In the genomic region with DNA sequence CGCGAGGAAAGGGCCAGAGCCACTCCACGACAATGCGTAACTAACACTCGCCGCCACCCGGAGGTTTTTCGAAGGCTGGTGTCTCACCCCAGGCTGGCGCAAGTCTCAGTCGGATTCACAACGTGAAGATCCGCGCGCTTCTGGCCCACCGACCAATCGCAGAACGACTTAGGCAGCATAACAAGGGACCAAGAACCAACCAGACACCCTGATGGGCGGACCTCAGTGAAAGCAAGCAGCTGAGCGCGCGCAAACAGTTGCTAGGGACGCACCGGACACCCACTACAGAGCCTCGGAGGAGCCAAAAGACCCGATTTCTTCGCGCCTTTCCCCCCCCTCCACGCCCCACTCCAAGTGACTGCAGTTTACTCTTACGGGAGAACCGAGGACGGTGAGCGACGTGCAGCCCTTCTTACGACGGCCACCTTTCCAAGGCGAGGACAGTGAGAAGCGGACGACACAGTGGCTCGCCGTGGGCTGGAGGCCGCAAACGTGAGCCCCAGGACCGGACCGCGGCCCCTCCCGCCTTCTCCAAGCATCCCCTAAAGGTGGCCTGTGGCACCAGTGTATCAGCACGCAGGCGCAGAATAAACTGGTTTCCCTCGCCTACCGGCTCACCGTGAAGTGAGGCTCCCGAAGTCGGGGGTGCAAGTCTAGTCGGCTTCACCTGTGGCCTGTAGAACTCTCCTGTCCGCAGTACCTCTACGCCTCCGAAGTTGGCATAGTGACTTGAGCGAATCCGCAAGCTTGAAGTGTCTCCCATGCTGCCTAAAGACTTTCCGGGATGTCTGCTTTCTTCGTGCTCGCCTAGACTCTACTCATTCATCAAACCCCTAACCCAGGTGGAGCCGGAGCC, we compare ENCODE assay signal across 8 mouse cellular contexts. TPM values are rescaled to one million over a fixed set of nuclear protein-coding genes. Genes with fewer than 3 reads are reported as not detected.
DNase-seq lines count a peak whose midpoint lies in the region; ATAC-seq lines count a peak whose summit lies in the region.

A gene (plus strand): TSS at position 207 of the 856 bp plus-strand sequence.
A gene (minus strand): TSS at position 835 of the 856 bp plus-strand sequence.

- DNase-seq in adrenal gland, adult (ENCODE audit: inconsistent age in 2 of 2, low spot score in 1 of 2): peak; percentile 95 to 98
- peak; percentile 98 for DNase-seq in embryo, embryonic 10.5 days (ENCODE audit: low spot score)
- DNase-seq in gastrocnemius, postnatal 14 days: peak; percentile 95
- DNase-seq in left cerebral cortex, postnatal 10 days (ENCODE audit: extremely low spot score in 1 of 2, low spot score in 2 of 2): peak; percentile 96
- DNase-seq in right cerebral cortex, postnatal 25 days: peak; percentile 91
- peak; percentile 89 to 93 for DNase-seq in urinary bladder, postnatal 4 days (ENCODE audit: low spot score in 2 of 2)

- ATAC-seq in inflammation-experienced regulatory T-cells, adult 6 months: peak; percentile 90
- peak; percentile 93 for ATAC-seq in megakaryocyte-erythroid progenitor cell, adult 5-6 weeks (replicated peaks; ENCODE audit: low FRiP score, low TSS enrichment, poor library complexity, severe bottlenecking)

- intact Hi-C loops in gastrocnemius, postnatal 14 days (cut with DNase I; ENCODE audit: low total_unique reads): no loop called here
- intact Hi-C loops in left cerebral cortex, postnatal 10 days (cut with DNase I): loop anchor here (10.0 kb wide), 1 partner anchor 168 kb away; no protein-coding TSS in a partner anchor

RNA-seq across cellular contexts. Expression of the first gene that starts in this region (rescaled TPM):
- total RNA-seq in gastrocnemius, postnatal 14 days (2021): 10 to 100 TPM; 15.4 to 20.2 TPM
- 10 to 100 TPM; 63.4 to 69.2 (median 69.1) TPM for polyA plus RNA-seq in inflammation-experienced regulatory T-cells, adult 6 months (2017; shearing (Covaris generic))
- 10 to 100 TPM; 89.0 to 98.1 TPM for total RNA-seq in left cerebral cortex, postnatal 10 days (2021)
- total RNA-seq in megakaryocyte-erythroid progenitor cell, adult 5-6 weeks (2014; fragmentation: Nextera tagmentation): 30.1 and 33.7 TPM in 2 replicates
- 34.3 and 50.2 TPM in 2 replicates for total RNA-seq in megakaryocyte-erythroid progenitor cell, adult 5-6 weeks (2017)

RNA-seq across cellular contexts. Expression of the second gene that starts in this region (rescaled TPM):
- 1 to 10 TPM in 1 of 2 experiments, under 1 TPM in 1; 0.89 to 1.4 TPM for total RNA-seq in gastrocnemius, postnatal 14 days (2021)
- polyA plus RNA-seq in inflammation-experienced regulatory T-cells, adult 6 months (2017; shearing (Covaris generic)): 1 to 10 TPM; 1.2 to 3.8 (median 1.4) TPM
- 1 to 10 TPM; 6.3 to 7.9 TPM for total RNA-seq in left cerebral cortex, postnatal 10 days (2021)
- total RNA-seq in megakaryocyte-erythroid progenitor cell, adult 5-6 weeks (2014; fragmentation: Nextera tagmentation): 19.3 and 25.5 TPM in 2 replicates
- total RNA-seq in megakaryocyte-erythroid progenitor cell, adult 5-6 weeks (2017): 12.5 and 24.5 TPM in 2 replicates

Comparison
In these comparisons a context has a peak if more than half of its experiments do, and no peak if none do; other contexts are left out.
1. Peak in every context shown above with its lines: DNase-seq and ATAC-seq.